Mouse (Mus musculus): Measurements from ENCODE around the gene Ndufaf4.
"Not testable (repeated sequence)": the region's sequence is repeated elsewhere in the genome, so short reads cannot be mapped to it uniquely, and the experiment has no call there.

The Ndufaf4 gene

GRCm38 (mm10) chr4:24897851-24898515 is at the start of gene Ndufaf4:
Gene Ndufaf4, plus strand, starts transcription at chr4:24898083.
- DNase-seq = peak; percentile 99 to 100

GRCm38 (mm10) chr4:24850401-24851325 is 47.2 kb upstream of the Ndufaf4 start, which contains the start of gene Klhl32:
Gene Klhl32, minus strand, starts transcription at chr4:24851124.
- peak; percentile 91 to 92 for DNase-seq

DNA sequence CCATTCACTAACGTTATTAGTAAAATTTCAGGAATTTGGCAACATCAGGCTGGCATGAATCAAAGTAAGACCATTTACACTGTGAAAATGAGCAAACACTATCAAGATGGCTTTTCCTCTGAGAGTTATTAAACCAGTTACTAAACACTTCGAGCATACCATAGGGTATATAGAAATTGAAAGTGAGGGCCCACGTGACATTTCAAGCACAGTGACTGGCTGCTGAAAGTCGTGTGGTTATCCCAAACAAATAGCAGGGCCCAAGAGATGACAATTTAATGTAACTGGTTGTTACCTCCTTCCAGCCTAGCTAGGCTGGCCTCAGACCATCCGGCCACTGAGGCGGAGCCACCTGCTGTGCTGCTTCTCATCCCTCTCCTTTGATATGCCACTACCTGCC is 32.2 kb upstream of the Ndufaf4 start:
- DNase-seq = no peak

DNA sequence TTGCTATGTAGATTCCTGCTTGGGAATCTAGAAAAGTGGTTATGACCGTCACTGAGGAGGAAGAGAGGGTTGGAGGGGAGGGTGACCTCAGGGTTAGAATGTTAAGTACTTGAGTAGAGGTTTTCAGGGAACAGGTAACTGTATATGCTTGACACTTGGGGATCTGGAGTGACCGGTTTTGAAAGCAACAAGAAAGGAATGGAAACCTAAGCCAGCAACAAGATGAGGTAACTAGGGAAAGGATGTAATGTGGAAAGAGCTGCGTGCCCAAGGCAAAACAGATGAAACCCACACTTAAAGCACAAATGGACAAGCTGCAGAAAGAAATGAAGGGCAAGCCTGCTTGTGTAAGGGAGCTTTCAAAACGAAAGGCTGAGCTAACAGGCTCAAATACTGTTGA is 28.7 kb upstream of the Ndufaf4 start:
- DNase-seq = no peak

GRCm38 (mm10) chr4:24889386-24889785 is 8.5 kb upstream of the Ndufaf4 start:
- DNase-seq = not testable (repeated sequence)

- DNase-seq = not testable (repeated sequence)
These were observed 5.6 kb upstream of the Ndufaf4 start for GRCm38 (mm10) chr4:24892293-24892692.

- DNase-seq = no peak
These were observed 3.3 kb upstream of the Ndufaf4 start for GRCm38 (mm10) chr4:24894625-24895024.

DNA sequence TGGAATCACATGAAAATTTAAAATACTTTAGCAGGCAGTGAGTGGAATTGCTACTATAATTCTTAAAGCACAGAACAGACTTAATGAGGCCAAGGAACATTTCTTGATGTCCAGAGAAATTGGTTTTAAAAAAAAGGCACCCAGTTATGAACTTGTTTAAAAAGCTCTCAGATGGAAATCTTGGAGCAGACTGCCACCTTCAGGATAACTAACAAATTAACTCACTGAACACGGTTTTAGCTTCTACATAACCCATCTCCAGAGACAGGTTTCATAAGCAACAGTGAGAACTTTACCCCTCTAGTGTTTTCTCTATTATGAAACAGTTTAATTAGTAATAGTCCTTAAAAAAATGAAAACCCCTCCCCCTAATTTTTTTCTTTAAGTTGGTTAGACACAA is 1.1 kb upstream of the Ndufaf4 start:
- DNase-seq = peak in 1 of 2 experiments; percentile 41

GRCm38 (mm10) chr4:24897351-24897750 is 532 bp upstream of the Ndufaf4 start:
- DNase-seq = no peak

DNA sequence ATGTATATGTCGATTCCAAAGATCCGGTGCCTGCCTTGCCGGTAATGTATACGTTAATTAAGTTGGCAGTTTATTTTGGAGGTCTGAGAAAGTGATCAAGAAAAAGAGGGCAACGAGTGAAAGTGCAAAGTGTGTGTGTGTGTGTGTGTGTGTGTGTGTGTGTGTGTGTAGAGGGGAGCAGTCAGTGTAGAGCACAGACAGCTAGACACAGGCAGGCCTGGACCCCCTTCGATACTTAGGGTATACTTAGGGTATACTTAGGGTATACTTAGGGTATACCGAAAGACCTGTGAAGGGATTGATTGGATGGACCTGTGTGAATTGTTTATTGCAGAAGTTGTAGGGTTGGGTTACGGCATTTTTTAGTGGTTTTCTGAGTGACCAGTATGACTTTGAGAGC is 753 bp downstream of the Ndufaf4 start:
- peak in 1 of 2 experiments; percentile 15 for DNase-seq

DNA sequence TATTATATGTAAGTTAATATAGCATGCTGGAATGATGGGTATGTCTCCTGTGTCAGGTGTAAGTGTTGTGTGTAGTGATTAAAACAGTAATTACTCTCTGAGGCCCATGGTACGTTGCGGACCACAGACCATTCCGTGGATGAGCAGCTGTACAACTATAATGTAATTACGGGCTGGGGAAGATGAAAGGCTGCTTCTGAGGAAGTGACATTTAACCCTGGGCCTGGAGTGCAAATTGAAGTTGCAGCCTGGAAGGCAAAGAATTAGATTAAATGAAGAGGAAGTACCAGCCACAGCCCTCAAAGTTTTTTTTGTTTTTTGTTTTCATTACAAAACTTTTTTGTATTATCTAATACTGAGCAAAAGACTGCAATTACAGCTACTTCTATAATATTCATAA is 1.3 kb downstream of the Ndufaf4 start:
- no peak for DNase-seq

- no peak for DNase-seq
These were observed 9.9 kb downstream of the Ndufaf4 start for GRCm38 (mm10) chr4:24907745-24908144.

- no peak for DNase-seq
These were observed 17.7 kb downstream of the Ndufaf4 start for GRCm38 (mm10) chr4:24915631-24916030.

- no peak for DNase-seq
These were observed 22.2 kb downstream of the Ndufaf4 start for GRCm38 (mm10) chr4:24920006-24920577.

DNA sequence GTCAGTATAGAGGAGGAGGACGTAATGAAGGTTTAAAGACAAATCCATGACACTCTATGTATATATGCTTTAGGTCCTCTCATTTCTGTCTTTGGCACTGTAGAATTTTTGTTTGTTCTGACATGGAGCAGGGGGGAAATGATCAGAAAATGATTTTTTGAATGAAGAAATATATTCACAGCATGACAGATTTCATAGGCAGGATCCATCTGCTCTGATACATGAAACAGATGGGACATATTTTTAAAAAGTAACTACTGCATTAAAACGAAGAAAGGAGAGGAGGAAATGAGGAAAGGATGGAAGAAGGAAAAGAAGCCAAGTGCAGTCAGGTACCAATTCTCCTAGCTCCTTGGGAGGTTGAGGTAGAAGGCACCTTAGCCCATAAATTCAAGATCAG is 26.8 kb downstream of the Ndufaf4 start:
- no peak for DNase-seq

DNA sequence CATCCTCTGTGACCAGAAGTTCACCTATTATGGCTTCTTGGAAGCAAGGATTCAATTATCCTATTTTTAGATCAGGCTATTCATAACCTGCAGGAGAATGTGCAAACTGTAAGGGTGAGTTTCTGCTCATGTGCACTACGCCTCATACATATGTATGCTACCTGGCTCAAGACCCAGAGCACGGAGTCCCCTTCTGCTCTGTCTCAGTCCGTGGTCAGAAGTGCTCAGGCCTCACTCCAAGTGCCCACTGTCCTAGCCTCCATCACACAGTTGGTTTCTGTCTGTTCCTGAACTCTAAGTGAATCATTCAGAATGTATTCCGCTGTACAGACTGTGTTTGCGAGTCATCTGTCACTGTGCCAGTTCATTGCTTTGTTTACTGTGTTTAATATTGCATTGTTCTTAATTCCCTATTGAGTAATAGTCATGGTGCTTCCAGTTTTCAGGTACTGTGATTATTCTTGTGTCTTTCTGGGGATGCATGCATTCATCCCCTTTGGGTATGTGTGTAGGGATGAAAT is 30.4 kb downstream of the Ndufaf4 start:
- DNase-seq = no peak

DNA sequence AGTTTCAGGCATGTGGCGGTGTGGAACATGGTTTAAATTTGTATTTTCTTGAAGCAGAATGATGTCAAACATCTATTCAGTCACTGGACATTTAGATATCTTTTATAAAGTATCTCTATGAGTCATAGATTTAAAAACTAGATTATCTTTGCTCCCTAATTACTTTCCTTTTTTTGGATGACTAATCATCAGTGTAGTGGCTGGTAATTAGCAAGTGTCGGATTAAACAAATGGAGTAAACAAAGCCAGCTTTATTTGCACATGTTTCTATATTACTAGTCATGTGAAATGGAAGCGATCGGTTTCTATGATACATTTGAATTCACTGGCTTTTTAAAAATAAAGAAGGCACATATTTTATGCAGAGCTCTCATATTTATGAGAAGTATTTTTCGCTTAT is 31.0 kb downstream of the Ndufaf4 start:
- DNase-seq = no peak

DNA sequence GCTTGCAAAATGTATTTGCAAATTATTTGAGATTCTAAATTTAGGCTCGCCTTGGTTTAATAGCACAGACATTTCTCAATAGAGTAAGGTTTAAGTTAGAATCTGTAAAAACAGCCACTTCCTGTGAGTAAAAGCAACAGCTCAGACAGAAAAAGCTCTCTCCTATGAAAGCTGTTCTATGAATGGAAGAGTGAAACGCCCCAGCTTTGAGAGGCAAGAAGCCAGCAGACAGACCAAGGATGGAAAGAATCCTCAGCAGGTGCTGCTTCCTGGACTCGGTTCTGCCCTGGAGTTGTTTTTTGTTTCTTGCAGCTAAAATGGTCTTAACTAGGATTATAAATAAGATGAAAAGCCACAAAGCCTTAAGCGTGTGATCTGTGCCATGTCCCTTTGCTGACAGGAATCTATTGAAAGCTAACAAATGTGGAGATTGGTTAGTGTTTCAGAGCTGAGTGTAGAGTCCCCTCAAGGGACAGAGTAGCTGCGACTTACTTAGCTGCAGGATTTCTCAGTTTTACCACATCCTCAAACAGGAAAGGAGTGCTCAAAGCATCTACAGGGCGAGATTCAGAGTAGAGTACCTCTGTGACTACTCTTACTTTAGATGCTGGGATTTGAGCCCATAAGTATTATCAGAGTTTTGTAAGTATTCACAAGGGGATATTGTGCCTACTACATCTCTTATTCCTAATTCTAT is 45.0 kb downstream of the Ndufaf4 start:
- DNase-seq = no peak
